Mouse (Mus musculus) layer of hippocampus, adult 9-10 months (tissue): Measurements from ENCODE around the gene Lbhd2.
A peak's percentile ranks its signal among the peaks of the same experiment; 100 is the strongest.

Experiments used
- DNase-seq: peaks from one replicate; pipeline ENCODE4 v3.0.0; 2022; ENCODE audit warnings: low spot score

Gene Lbhd2

DNA sequence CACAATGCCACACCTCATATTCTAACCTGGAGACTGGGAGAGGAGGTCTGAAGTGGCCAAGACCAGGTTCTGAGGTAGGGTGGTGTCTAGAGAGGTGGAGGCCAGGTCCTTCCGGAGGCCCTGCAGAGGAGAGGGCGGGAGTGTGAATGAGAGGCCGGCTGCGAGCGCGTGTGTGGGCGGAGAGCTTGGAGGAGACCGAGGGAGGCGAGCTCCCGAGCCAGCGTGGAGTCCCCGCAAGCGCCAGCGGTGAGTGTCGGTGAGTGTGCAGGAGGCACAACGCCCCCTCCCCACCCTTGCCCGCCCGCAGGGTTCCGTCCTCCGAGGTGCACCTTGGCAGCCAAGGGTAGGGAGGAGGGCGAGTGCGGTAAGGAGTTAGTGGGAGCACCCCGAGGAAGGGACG lies at the start of gene Lbhd2:
Lbhd2 (plus strand) TSS at position 188 of the 400 bp plus-strand sequence.
- no peak for DNase-seq

DNA sequence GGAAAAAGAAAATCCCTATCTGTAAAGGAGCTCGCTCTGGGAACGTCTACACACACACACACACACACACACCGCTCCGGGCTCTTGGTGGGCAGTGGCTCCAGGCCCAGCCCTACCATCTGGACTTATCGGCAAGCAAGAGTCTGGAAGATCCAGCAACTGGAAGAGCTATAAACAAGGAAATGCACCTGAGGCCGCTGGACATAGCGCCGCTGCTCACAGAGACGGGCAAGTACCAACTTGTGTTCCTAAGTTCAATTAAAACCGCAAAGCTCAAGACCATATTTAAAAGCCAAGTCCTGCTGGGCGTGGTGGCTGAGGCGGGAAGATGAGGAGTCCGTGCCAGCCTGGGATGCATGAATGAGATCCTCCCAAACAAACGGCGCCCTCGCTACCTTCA lies 45.9 kb upstream of the Lbhd2 start:
- DNase-seq: no peak

DNA sequence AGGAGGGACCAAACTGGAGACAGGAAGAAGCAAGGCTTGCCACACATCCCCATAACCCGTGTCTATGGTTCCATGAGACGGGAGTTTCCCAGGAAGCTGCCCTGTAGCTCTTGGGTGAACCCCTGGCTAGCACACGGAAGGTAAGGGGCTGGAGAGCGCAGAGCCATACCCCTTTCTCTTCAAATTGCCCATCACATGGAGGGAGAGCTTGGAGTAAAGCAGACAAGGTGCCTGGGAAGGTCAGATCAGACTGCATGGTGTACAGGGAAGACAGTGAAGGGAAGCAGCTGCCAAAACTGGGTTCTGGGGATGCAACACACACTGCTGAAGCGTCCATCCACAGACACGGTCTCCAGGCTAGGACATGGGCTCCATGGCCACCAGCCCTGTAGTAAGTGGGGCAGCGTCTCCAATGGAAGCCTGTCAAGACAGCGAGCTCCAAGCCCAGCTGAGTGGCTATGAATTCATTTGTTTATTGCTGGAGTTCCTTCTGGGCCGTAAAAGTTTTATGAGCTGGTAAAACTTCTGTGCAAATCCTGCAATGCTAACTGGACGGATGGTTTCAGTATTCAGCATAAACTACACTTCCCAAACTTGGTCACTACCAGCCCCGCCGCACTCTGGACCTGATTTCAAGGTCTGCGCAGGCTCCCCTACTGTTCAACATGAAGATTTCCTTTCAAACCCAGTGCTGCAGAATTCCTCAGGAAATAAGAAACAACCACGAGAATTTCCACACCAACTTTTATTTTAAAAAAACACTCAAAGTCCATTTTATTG lies 45.1 kb upstream of the Lbhd2 start:
- DNase-seq: no peak

DNA sequence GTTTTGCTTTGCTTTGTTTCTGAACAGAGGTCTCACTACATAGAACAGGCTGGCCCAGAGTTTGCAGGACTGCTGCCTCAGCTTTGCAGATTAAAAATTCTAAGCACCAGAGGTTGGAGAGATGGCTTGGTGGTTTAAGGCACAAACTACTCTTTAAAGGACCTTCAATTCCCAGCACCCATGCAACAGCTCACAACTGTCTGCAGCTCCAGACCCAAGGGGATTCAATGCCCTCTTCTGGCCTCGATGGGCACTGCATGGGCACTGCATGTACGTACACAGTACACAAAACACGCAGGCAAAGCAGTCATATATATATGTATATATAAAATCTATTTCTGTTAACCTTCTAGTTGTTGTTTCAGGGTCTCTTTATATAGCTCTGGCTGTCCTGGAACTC lies 42.4 kb upstream of the Lbhd2 start:
- DNase-seq: no peak

DNA sequence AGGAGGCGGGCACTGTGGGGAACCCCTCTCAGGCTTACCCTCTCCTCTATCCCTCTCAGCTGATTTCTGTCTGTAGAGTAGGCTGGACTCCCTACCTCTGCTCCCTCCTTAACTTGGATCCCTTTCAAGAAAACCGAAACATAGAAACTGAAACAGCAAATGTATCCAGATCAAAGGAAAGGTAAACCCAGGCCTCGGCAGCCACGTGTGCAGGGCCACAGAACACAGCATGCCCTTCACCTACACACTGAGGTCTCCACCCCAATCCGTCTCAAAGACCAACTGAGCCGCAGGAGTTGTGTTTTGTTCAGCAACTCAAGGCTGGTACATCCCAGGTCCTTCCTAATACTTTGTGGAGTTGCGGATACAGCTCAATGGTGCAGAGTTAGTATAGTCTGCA lies 39.5 kb upstream of the Lbhd2 start:
- DNase-seq: no peak

DNA sequence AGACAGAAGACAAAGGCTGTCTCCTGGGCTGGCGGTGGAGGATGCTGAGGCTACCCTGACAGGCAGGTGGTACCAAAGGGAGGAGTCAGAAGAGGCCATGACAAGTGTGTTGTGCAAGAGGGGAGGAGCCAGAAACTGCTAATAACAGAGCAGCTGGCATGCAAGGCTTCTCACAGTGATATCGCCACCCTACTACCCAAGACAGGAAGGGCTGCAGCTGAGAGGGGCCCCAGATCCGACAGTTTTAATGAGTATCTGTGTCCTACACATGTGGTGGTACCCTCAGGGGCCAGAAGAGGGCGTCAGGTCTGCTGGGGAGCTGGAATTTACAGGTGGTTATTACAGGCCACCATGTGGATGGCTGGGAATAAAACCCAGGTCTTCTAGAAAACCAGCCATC lies 36.4 kb upstream of the Lbhd2 start:
- no peak for DNase-seq

DNA sequence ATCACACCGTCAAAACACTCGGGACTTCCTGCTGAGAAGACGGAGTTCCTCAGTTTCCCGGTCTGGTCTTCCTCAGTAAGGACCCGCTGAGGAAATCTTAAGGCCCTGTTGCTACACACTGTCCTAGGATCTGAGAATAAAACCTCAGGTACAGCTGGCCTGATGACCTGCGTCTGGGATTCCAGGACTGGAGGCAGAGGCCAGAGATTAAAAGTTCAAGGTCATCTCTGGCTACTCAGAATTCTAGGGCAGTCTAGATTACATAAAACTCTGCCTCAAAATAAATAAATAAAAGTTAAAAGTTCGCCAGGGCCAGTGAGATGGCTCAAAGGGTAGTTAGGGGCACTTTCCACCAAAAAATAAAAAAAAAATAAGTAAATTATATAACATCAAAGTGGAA lies 34.7 kb upstream of the Lbhd2 start:
- no peak for DNase-seq

DNA sequence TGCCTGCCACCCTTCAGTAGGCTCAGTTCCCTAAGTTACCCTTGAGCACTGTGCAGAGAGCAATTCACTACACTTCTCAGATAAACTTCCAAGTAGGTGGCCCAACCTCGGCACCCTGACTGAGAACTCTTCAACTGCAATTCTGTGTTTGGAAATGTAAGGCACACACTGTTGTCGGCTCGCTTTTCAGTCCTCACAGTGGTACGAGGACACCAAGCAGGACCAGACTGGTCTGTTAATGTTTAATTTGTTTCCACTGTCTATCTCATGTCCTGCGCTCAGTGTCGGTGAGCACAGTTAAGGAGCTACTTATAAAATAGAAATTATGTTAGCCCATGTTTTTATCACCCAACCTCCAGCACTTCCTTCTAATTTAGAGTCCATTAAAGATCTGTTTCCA lies 33.2 kb upstream of the Lbhd2 start:
- no peak for DNase-seq

DNA sequence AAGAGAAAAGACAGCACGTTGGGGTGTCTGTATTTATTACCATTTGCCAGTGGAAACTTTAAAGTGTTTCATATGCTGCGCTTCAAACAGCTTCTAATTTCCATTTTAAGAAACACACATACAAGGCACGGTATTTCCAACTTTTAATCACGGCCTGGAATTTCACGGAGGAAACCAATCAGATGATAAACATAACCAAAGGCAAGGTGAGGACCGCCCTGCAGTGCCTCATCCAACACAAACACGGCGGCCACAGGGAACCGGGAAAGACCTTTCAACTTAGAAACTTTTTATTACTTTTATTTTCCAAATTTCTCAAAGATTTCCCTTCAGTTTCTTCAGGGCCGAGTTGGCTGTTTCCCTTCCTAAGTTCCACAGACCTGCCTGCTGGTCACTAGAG lies 31.9 kb upstream of the Lbhd2 start:
- no peak for DNase-seq

DNA sequence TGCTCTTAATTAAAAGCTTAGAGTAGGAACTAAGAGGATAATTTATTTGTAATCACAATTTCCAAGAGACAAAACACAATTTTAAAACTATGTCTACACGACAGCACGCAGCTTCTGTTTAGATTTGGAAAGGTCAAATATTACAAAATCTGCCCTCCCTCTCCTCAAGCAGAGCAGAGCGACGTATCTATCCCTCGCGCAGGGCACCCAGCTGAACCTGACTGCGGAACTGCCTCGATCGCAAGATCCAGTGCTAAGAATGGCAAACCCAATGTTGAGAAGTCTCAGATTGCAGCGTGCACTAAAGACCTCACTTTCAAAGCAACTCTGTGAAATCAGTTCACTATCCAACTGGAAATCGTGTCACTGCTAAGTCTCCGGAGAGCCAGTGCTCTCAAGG lies 31.1 kb upstream of the Lbhd2 start:
- DNase-seq: no peak

DNA sequence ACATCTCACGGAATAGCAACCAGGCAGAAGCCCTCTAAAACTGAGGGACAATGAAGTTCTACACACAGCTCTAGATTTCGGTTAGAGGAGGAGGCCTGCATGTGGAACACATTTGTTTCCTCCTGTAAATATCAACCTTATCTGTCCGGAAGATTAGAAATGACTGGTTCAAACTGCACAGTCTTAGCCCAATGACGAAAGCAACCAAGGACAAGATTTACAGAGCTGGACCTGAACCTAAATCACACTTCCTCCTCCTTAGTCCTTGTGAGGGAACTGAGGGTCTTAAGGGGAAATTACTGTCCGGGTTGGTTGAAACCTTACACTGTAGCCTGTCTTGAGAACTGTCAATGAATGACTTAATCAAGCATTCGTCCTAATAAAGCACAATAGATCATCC lies 30.6 kb upstream of the Lbhd2 start:
- DNase-seq: no peak

DNA sequence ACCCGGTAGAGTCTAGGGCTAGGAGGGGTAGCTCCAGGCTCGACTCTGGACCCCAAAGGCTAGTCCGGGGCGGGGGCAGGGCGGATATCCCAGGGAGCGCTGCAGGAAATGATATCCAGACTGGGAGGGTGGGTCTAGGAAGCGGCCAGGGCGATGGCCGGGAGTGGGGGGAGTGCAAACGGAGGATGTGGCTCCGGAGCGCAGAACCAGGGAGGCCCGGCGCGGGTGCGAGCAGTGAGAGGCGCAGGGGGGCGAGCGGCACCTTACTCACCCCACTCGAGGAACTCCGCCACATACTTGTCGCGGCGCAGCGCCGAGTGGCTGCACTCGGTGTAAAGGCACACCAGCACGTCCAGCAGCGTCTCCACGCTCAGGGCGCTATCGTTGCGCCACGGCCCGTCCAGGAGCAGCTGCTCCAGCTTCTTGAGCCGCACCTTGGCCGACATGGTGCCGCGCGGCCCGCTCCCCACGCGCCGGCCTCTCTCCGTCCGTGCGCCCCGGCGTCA lies 29.7 kb upstream of the Lbhd2 start:
- DNase-seq: no peak

DNA sequence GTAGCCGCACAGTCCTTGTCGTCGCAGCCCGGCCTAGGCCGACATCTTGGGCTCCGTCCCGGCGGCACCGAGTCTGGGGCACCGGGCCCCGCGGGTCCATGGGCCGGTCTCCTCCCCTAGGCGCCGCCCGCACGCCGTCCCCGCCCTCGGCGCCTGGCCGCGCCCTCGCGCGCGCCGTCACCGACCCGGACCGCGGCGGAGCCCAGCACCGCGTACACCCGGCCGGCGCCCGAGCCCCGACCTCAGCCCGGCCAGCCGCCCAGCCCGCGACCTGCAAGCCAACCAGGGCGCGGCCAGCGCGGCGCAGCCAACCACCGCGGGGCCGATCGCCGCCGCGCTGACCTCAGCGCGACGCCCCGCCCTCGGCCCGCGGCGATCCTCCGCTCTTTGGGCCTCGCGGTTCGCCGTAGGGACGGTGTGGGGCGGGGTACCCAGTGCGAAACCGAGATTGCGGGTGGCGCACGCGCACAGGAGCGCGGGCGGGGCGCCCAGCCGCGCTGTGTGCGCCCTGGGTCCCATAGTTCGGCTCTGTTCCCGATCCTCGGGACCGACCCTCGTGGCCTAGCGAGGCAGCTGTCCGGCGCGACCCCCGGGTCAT lies 29.1 kb upstream of the Lbhd2 start, which contains the start of gene Cdc42bpb:
Cdc42bpb (minus strand) TSS at position 343 of the 598 bp plus-strand sequence.
- DNase-seq: peak; percentile 79

DNA sequence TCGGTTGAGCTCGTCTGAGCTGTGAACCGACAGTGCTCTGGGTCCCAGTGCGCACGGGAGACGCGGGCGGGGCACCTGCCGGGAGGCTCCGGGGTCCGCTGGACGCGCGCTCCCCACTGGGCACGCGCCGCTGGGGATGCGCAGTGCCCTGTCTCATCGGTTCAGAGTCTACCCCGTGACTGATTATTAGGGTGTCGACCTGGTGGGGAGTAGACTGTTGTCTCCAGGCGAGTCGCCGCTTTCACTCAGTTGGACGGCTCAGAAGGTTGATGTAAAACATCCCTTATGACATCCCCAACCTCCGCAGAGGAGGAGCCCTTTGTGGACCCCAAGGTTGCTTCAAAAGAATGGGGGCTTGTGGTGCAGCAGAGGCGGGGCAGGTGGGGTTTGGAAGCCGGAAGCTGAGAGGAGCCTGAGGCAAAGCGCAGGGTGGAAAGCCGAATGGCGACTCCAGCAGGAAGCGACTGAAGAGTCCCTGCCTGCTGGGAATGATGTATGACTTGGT lies 28.6 kb upstream of the Lbhd2 start:
- DNase-seq: no peak

DNA sequence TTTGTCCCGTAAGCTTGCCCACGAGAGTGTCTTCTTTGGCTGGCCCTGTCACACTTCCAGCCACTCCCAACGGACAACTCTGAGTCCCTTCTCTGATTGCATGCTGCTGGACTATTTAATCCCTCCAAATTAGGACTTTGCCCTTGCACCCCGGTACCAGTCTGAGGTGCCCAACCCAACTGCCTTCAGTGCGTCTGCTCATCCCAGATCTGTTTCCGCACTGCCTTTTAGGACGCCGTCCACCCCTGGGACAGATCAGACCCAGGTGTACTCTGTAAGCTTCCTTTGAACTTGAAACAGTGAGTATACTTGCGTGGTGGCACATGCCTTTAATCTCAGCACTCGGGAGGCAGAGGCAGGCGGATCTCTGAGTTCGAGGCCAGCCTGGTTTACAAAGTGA lies 27.8 kb upstream of the Lbhd2 start:
- DNase-seq: no peak

DNA sequence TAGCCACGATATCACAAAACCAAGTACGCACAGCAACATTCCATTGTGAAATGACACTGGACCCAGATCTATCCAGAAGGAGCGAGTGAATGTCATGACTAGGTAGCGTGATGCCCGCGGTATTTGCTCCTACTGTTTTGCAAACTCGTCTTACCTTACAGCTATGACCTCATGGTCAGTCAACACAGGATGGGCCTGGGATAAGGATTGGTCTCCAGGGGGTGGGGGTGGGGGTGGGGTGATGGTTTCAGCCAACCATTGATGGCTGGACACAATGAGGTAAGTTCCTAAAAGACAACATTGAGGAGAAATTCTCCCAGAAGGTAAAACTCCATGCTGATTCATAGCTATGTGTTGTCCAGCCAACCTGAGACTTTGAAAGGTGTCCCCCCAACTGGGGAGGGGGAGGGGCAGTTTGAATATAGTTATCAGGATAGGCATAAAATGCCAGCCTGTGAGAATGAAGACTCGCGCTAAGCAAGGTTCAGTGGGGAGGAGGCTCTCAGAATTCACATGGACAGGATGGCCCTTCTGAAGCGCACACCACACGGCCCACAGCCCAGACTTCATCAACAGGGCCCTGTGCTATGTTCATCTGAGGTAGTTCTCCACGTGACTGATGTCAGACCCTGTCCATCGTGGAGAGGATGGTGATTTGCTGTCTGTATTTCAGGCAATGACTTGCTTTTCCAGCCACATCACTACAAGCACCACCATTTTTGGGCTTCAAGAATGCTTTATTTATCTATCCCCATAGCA lies 20.5 kb upstream of the Lbhd2 start:
- DNase-seq: no peak

DNA sequence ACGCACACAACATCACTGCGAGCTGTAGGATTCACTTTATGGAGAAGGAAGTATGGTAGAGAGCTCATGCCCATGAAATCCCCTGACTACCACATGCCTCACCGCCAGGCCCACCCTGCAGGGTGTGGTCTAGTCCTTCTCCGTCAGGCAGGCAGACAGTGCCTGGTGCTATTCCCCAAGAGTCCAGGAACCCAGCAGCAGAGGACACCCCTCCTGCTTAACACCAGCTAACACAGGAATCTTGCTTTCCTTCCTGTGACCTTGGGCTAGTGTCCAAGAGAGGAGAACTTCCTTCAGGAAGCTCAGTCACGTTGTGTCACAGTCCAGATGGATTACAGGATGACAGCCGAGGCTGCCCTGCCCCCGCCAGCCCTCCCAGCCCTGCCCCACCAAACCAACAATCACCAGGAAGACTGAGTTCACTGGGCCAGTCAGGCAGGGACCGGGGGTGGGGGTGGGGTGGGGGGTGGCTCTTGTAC lies 19.9 kb upstream of the Lbhd2 start:
- no peak for DNase-seq

DNA sequence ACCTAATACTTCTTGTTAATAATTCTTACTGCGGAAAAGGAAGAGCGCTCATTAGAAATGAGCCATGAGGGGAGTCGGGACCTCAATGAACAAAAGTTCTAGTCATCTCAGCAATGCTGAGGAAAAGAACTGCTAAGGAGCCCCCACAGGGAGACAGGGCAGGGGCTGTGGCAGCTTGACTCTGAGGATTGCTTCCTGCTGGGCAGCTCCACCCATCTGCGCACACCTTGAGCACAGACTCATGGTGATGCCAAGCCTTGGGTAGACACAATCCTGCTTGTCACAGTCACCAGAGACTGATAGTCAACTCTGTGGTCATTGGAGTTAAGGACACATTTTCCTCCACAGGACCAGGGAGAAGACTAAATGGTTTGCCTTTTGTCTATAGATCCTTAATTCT lies 19.5 kb upstream of the Lbhd2 start:
- no peak for DNase-seq

DNA sequence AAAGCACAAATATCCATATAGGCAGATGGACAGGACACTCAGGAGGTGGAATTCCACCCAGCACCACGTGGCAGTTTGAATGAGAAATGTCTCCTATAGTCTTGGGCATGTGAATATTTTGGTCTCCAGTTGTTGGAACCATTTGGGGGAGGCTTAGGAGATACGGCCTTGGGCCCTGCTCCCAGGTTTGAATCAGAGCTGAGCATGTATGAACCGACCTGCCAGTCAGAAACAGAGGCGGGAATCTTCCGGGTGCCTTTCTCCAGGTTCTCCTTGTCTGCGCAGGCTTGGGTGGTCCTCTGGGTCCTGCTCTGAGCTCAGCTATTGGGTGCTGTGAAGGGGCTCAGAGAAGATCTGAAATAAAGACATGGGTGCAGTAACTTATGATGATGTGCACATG lies 12.6 kb upstream of the Lbhd2 start:
- no peak for DNase-seq

DNA sequence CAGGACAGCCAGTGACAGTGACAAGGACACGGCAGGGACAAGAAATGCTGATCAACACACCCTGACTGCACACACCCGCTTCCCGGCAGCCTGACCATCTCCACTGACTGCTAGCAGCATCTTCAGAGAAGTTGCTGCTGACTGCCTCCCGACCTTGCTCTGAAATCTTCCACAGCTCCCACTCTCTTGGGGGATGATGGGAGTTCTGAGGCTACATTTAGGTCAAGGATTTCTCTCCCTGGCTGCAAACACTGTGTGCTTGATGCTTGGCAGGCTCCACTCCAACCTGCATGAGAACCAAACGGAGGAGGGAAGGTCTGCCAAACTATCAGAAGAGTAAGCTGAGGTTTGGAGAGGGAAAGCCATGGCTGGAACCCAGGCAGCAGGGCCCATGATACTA lies 9.6 kb upstream of the Lbhd2 start:
- no peak for DNase-seq

DNA sequence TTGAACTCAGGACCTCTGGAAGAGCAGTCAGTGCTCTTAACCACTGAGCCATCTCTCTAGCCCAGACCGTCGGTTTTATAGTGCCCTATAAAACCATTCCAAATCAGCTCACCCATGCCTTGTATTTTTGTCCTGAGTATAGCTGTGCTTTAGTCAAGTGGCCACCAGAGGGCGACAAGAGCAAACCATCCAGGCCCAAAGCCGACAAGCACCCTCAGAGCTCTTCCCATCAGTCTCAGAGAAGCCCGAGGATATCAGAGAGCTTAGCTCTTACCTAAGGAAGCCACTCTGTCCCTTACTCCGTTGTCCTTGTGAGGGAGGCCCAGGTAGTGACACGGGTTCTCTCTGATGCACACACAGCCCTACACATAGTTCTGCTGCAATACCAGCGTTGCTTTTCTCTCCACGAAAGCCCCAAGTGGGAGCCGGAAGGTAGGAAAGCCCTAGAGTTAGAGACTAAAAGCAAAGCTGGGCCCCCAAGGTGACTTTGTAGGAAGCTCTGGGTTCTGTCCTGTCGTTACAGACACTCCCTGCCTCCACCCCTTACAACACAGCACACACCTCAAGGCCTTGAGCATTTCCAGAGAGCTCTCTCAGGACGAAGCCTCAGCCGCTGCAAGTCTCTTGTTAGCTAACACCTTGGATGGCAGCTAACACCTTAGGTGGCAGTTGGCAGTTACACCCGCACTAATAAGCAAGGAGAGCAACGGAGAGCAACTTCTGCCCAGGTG lies 5.0 kb upstream of the Lbhd2 start:
- DNase-seq: peak; percentile 68

DNA sequence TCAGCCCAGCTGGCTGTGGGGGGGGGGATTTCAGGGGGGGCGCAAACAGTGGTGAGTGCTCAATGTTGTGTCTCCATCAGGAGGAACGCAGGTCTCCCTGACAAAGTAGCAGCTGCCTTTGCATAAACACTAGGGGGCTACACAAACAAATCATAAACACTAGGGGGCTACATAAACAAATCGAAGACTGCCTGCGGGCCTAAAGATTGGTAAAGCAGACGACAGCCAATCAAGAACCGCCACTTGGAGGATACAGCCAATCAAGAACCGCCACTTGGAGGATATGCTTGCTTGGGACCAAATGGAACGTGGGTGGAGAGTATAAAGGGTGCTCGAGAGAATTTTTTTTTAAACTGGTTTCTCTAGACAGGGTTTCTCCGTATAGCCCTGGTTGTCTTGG lies 1.7 kb upstream of the Lbhd2 start:
- no peak for DNase-seq
